Mouse (Mus musculus) MEL (cell line): ENCODE data around the gene Rcan1. TPM values are rescaled to one million over a fixed set of nuclear protein-coding genes. Genes with fewer than 3 reads are reported as not detected.

Source experiments
- DNase-seq: peaks from one replicate; pipeline ENCODE4 v3.0.0; 2011; ENCODE audit warnings: low read depth, low spot score
- H3K27ac ChIP-seq: 2 replicates; pipeline ENCODE4 v1.5.1; 2012; ENCODE audit warnings: low read depth, mild to moderate bottlenecking, control low read depth, low read length, moderate library complexity; ENCODE audit not compliant: control insufficient read depth
- H3K27me3 ChIP-seq, 2 experiments: fragments of 150-350 bp in 1 of 2; sonication (generic) in 1 of 2; 2 replicates each; pipeline ENCODE4 v1.6.1; 2012; ENCODE audit warnings: low read length in 2 of 2, mild to moderate bottlenecking in 2 of 2, improper control_type of control experiment in 1 of 2, moderate library complexity in 1 of 2; ENCODE audit not compliant: insufficient read depth in 2 of 2, control insufficient read depth in 1 of 2
- H3K36me3 ChIP-seq, 2 experiments: 2 replicates each; pipeline ENCODE4 v1.6.1; 2012 to 2014; ENCODE audit warnings: low read length in 2 of 2, improper control_type of control experiment in 1 of 2, inconsistent platforms in 1 of 2, mild to moderate bottlenecking in 1 of 2; ENCODE audit not compliant: insufficient read depth in 2 of 2, control insufficient read depth in 1 of 2
- H3K4me1 ChIP-seq, 2 experiments: fragments of 150-350 bp in 1 of 2; sonication (generic) in 1 of 2; 2 replicates each; pipeline ENCODE4 v1.6.1; 2012; ENCODE audit warnings: low read length in 2 of 2, improper control_type of control experiment in 1 of 2, mild to moderate bottlenecking in 1 of 2; ENCODE audit not compliant: insufficient read depth in 2 of 2, control insufficient read depth in 1 of 2
- H3K4me3 ChIP-seq, 2 experiments: fragments of 150-350 bp in 1 of 2; sonication (generic) in 1 of 2; 2 replicates each; pipeline ENCODE4 v1.5.1; 2012; ENCODE audit warnings: low read depth in 2 of 2, low read length in 2 of 2, mild to moderate bottlenecking in 2 of 2, moderate library complexity in 2 of 2, control low read depth in 1 of 2, improper control_type of control experiment in 1 of 2; ENCODE audit not compliant: control insufficient read depth in 1 of 2, insufficient read depth in 1 of 2
- H3K79me2 ChIP-seq: 2 replicates; pipeline ENCODE4 v1.6.1; 2012; ENCODE audit warnings: mild to moderate bottlenecking, low read length, moderate library complexity; ENCODE audit not compliant: control insufficient read depth, poor library complexity, insufficient read depth
- H3K9ac ChIP-seq: 2 replicates; pipeline ENCODE4 v1.6.1; 2012; ENCODE audit warnings: low read depth, mild to moderate bottlenecking, control low read depth, low read length, moderate library complexity; ENCODE audit not compliant: control insufficient read depth, poor library complexity, severe bottlenecking
- H3K9me3 ChIP-seq: fragments of 150-350 bp; sonication (generic); replicated peaks from 2 replicates; pipeline ENCODE4 v1.6.1; 2012; ENCODE audit warnings: mild to moderate bottlenecking, low read length, improper control_type of control experiment, moderate library complexity; ENCODE audit not compliant: insufficient read depth
- BHLHE40 ChIP-seq: IDR thresholded peaks from 2 replicates; pipeline ENCODE4 v1.6.1; 2012; ENCODE audit warnings: low read depth, mild to moderate bottlenecking, inconsistent platforms, low read length, improper control_type of control experiment, borderline replicate concordance
- CTCF ChIP-seq, 3 experiments: IDR thresholded peaks in 2 of 3; conservative IDR thresholded peaks in 1 of 3; 2 replicates each; pipeline ENCODE4 v1.5.1; 2011 to 2012; ENCODE audit warnings: low read length in 3 of 3, low read depth in 2 of 3, mild to moderate bottlenecking in 2 of 3, improper control_type of control experiment in 1 of 3, inconsistent platforms in 1 of 3, mixed read lengths in 1 of 3, moderate library complexity in 1 of 3; ENCODE audit not compliant: control insufficient read depth in 1 of 3, insufficient read depth in 1 of 3, poor library complexity in 1 of 3, severe bottlenecking in 1 of 3
- ELF1 ChIP-seq: IDR thresholded peaks from 2 replicates; pipeline ENCODE4 v1.6.1; 2014; ENCODE audit warnings: low read depth, mild to moderate bottlenecking, inconsistent platforms, low read length, improper control_type of control experiment, moderate library complexity
- EP300 ChIP-seq, 2 experiments: IDR thresholded peaks; 2 replicates each; pipeline ENCODE4 v1.6.1; 2011; ENCODE audit warnings: improper control_type of control experiment in 2 of 2, low read length in 2 of 2, low read depth in 1 of 2, mild to moderate bottlenecking in 1 of 2
- ETS1 ChIP-seq: IDR thresholded peaks from 2 replicates; pipeline ENCODE4 v1.6.1; 2012; ENCODE audit warnings: low read depth, mild to moderate bottlenecking, inconsistent platforms, low read length, improper control_type of control experiment, moderate library complexity
- GABPA ChIP-seq: IDR thresholded peaks from 2 replicates; pipeline ENCODE4 v1.6.1; 2012; ENCODE audit warnings: low read depth, mild to moderate bottlenecking, inconsistent platforms, low read length, improper control_type of control experiment, moderate library complexity
- GATA1 ChIP-seq: IDR thresholded peaks from 2 replicates; pipeline ENCODE4 v1.6.1; 2011; ENCODE audit warnings: low read depth, low read length, improper control_type of control experiment
- MAFK ChIP-seq: IDR thresholded peaks from 2 replicates; pipeline ENCODE4 v1.6.1; 2011; ENCODE audit warnings: low read depth, mild to moderate bottlenecking, low read length, improper control_type of control experiment, borderline replicate concordance
- MAX ChIP-seq: IDR thresholded peaks from 2 replicates; pipeline ENCODE4 v1.6.1; 2011; ENCODE audit warnings: low read length, improper control_type of control experiment
- MAZ ChIP-seq: IDR thresholded peaks from 2 replicates; pipeline ENCODE4 v1.6.1; 2012; ENCODE audit warnings: low read depth, mild to moderate bottlenecking, inconsistent platforms, low read length, improper control_type of control experiment
- NELFE ChIP-seq: IDR thresholded peaks from 2 replicates; pipeline ENCODE4 v1.6.1; 2011; ENCODE audit warnings: low read depth, low read length, improper control_type of control experiment
- POLR2AphosphoS2 ChIP-seq: IDR thresholded peaks from 2 replicates; pipeline ENCODE4 v1.6.1; 2011; ENCODE audit warnings: low read length, improper control_type of control experiment
- POLR2AphosphoS5 ChIP-seq: IDR thresholded peaks from 2 replicates; pipeline ENCODE4 v1.6.1; 2012; ENCODE audit warnings: low read depth, borderline replicate concordance, mild to moderate bottlenecking, inconsistent platforms, low read length, moderate library complexity, mixed read lengths
- RCOR1 ChIP-seq: IDR thresholded peaks from 2 replicates; pipeline ENCODE4 v1.6.1; 2012; ENCODE audit warnings: low read depth, mild to moderate bottlenecking, inconsistent platforms, low read length, improper control_type of control experiment
- USF1 ChIP-seq: IDR thresholded peaks from 2 replicates; pipeline ENCODE4 v1.6.1; 2014; ENCODE audit warnings: low read depth, mild to moderate bottlenecking, inconsistent platforms, low read length, improper control_type of control experiment, moderate library complexity
- ZKSCAN1 ChIP-seq: IDR thresholded peaks from 2 replicates; pipeline ENCODE4 v1.6.1; 2012; ENCODE audit warnings: low read depth, mild to moderate bottlenecking, inconsistent platforms, low read length, improper control_type of control experiment, moderate library complexity
- ZMIZ1 ChIP-seq: IDR thresholded peaks from 2 replicates; pipeline ENCODE4 v1.6.1; 2012; ENCODE audit warnings: low read depth, mild to moderate bottlenecking, inconsistent platforms, low read length, improper control_type of control experiment, moderate library complexity
- polyA plus RNA-seq, 2 experiments: library from polyadenylated mRNA; stranded (reverse) in 1 of 2; unstranded in 1 of 2; fragments of >175 nt in 1 of 2; fragments of >200 nt in 1 of 2; gene quantifications; 2 replicates each; pipeline versions ENCODE4 v1.2.1 to v1.2.4; 2012; ENCODE audit warnings: low replicate concordance in 2 of 2, low read depth in 1 of 2; ENCODE audit not compliant: insufficient read length in 2 of 2, insufficient read depth in 1 of 2, missing spikeins in 1 of 2
- total RNA-seq: library from RNA; depleted of rRNA; stranded (reverse); fragments of 300-350 nt; gene quantifications from 2 replicates; pipeline ENCODE4 v1.2.3, GENCODE M21; 2012

Rcan1 gene
- total and polyA plus RNA-seq, 3 experiments: 9.5 to 14.6 TPM; not detected in 1

GRCm38 (mm10) chr16:92472898-92473297 is 2.2 kb upstream of the Rcan1 start:
- Histone ChIP-seq H3K27ac (no peak overlapping the region), H3K27me3 (no peaks in the 10 kb centered on the region; a peak in 2 of 4 replicates), H3K9me3 (no peaks in the 10 kb centered on the region), H3K79me2 (no peaks in the 10 kb centered on the region), H3K9ac (no peak overlapping the region), H3K36me3 (0 out of 4 replicates have a peak, but pooled peaks cover 0 to 2% of the 10 kb centered on the region in 2 experiments)
- TF ChIP-seq RCOR1 (no peak), NELFE (no peak)
- TF ChIP-seq, all 39 proteins: peak for 0
- Histone ChIP-seq H3K4me1 (peaks cover 0 to 2% of the 10 kb centered on the region in 2 experiments; a peak in 1 of 4 replicates), H3K4me3 (no peak overlapping the region)
- DNase-seq: no peak

DNA sequence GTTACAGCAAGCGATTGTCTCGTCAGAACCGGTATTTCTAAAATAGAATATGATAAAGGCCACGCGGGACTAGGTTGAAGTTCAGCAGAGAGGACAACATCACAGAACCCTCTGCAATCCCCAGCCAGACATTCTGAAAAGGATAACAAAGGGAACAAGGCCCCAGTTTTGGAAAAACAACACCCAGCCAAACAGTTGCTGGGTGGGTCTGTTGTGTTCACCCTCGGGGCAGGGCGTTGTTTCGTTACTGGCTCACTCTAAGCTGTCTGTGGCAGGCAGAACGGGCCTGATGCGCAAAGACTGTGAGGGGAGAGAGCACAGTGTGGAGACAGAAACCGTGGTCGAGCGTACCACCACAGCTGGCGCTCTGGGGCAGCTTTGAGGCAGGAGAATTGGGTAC is 2.2 kb downstream of the Rcan1 start:
- no peak overlapping the region for H3K4me3 ChIP-seq
- H3K27ac ChIP-seq: no peak overlapping the region
- no peaks in the 10 kb centered on the region for H3K9me3 ChIP-seq
- peaks cover 0 to 6% of the 10 kb centered on the region in 2 experiments; a peak in 2 of 4 replicates for H3K36me3 ChIP-seq
- no peak for DNase-seq
- no peaks in the 10 kb centered on the region; a peak in 1 of 4 replicates for H3K27me3 ChIP-seq
- TF ChIP-seq GABPA (no peak), POLR2AphosphoS2 (no peak), ELF1 (no peak), MAFK (no peak), ETS1 (no peak), EP300 (IDR thresholded peaks at IDR 0.05; ENCODE audit: low read depth in 1 of 2, low read length in 2 of 2) (no peak), ZMIZ1 (no peak), USF1 (no peak), ZKSCAN1 (no peak), GATA1 (no peak), MAZ (no peak), BHLHE40 (no peak), CTCF (IDR thresholded peaks at IDR 0.05 in 2 of 3, conservative IDR thresholded peaks at IDR 0.05 in 1 of 3; ENCODE audit: control insufficient read depth in 1 of 3, insufficient read depth in 1 of 3, low read depth in 2 of 3, low read length in 3 of 3, poor library complexity in 1 of 3, severe bottlenecking in 1 of 3) (no peak), POLR2AphosphoS5 (no peak), MAX (no peak)
- peaks cover 5 to 9% of the 10 kb centered on the region in 2 experiments for H3K4me1 ChIP-seq
- H3K9ac ChIP-seq: no peak overlapping the region
- no peaks in the 10 kb centered on the region; the same call in 1 of the 2 replicates for H3K79me2 ChIP-seq
